Mouse (Mus musculus) testis, adult 2 months (tissue): ENCODE results near the gene 4930452B06Rik. TPM values are rescaled to one million over a fixed set of nuclear protein-coding genes. Genes with fewer than 3 reads are reported as not detected.

Experiments used
- H3K27ac ChIP-seq: fragments of 200-500 bp; 2 replicates; pipeline ENCODE4 v1.5.1; 2012; ENCODE audit warnings: low read depth, low read length; ENCODE audit not compliant: control insufficient read depth, insufficient read depth
- H3K27me3 ChIP-seq: fragments of 200-500 bp; 2 replicates; pipeline ENCODE4 v1.6.1; 2012; ENCODE audit warnings: mild to moderate bottlenecking, low read length, moderate library complexity; ENCODE audit not compliant: control insufficient read depth, insufficient read depth
- H3K36me3 ChIP-seq: fragments of 200-500 bp; 2 replicates; pipeline ENCODE4 v1.6.1; 2012; ENCODE audit warnings: mild to moderate bottlenecking, low read length; ENCODE audit not compliant: control insufficient read depth, insufficient read depth
- H3K4me1 ChIP-seq: fragments of 200-500 bp; 2 replicates; pipeline ENCODE4 v1.6.1; 2012; ENCODE audit warnings: low read length; ENCODE audit not compliant: control insufficient read depth, insufficient read depth
- H3K4me3 ChIP-seq: fragments of 200-500 bp; 2 replicates; pipeline ENCODE4 v1.5.1; 2012; ENCODE audit warnings: low read depth, mild to moderate bottlenecking, low read length, moderate library complexity, mixed read lengths; ENCODE audit not compliant: control insufficient read depth
- CTCF ChIP-seq: fragments of 200-500 bp; IDR thresholded peaks from 2 replicates; pipeline ENCODE4 v1.5.1; 2012; ENCODE audit warnings: low read depth, mild to moderate bottlenecking, inconsistent platforms, low read length, moderate library complexity; ENCODE audit not compliant: control insufficient read depth, insufficient read depth, insufficient replicate concordance
- POLR2A ChIP-seq: fragments of 200-500 bp; IDR thresholded peaks from 2 replicates; pipeline ENCODE4 v1.6.1; 2012; ENCODE audit warnings: low read depth, mild to moderate bottlenecking, inconsistent platforms, low read length, moderate library complexity; ENCODE audit not compliant: control insufficient read depth
- polyA plus RNA-seq: library from polyadenylated mRNA; depleted of rRNA; stranded (reverse); fragments of >200 nt; gene quantifications from 2 replicates; pipeline ENCODE4 v1.2.3, GENCODE M21; 2012

Gene 4930452B06Rik
- polyA plus RNA-seq, 1 experiment = 7.2 TPM

GRCm38 (mm10) chr14:8517681-8518080 is 148.4 kb downstream of the 4930452B06Rik start:
- H3K27me3 ChIP-seq = no peaks in the 10 kb centered on the region
- no peak overlapping the region for H3K4me3 ChIP-seq
- no peak overlapping the region for H3K27ac ChIP-seq
- H3K36me3 ChIP-seq = no peaks in the 10 kb centered on the region
- TF ChIP-seq POLR2A = no peak
- no peak for TF ChIP-seq CTCF
- H3K4me1 ChIP-seq = no peaks in the 10 kb centered on the region

- Histone ChIP-seq H3K4me3 (no peak overlapping the region), H3K27me3 (no peaks in the 10 kb centered on the region), H3K36me3 (no peaks in the 10 kb centered on the region), H3K27ac (no peak overlapping the region), H3K4me1 (no peaks in the 10 kb centered on the region)
- TF ChIP-seq CTCF = no peak
- no peak for TF ChIP-seq POLR2A
Measured at GRCm38 (mm10) chr14:8514071-8514470, 152.0 kb downstream of the 4930452B06Rik start.

- Histone ChIP-seq H3K27ac (no peak overlapping the region), H3K36me3 (no peaks in the 10 kb centered on the region), H3K4me1 (no peaks in the 10 kb centered on the region), H3K4me3 (no peak overlapping the region), H3K27me3 (no peaks in the 10 kb centered on the region)
- TF ChIP-seq POLR2A = no peak
Measured at GRCm38 (mm10) chr14:8511276-8511675, 154.8 kb downstream of the 4930452B06Rik start.

- Histone ChIP-seq H3K36me3 (no peaks in the 10 kb centered on the region), H3K4me1 (no peaks in the 10 kb centered on the region), H3K27ac (no peak overlapping the region), H3K27me3 (no peaks in the 10 kb centered on the region), H3K4me3 (no peak overlapping the region)
- TF ChIP-seq CTCF = no peak
- no peak for TF ChIP-seq POLR2A
Measured at GRCm38 (mm10) chr14:8510288-8510959, 155.6 kb downstream of the 4930452B06Rik start.

GRCm38 (mm10) chr14:8508669-8509068 is 157.4 kb downstream of the 4930452B06Rik start:
- Histone ChIP-seq H3K27ac (no peak overlapping the region), H3K4me3 (no peak overlapping the region)
- no peak for TF ChIP-seq CTCF
- TF ChIP-seq POLR2A = no peak

GRCm38 (mm10) chr14:8504206-8504605 is 161.8 kb downstream of the 4930452B06Rik start:
- TF ChIP-seq CTCF = no peak
- TF ChIP-seq POLR2A = no peak
- Histone ChIP-seq H3K36me3 (no peaks in the 10 kb centered on the region), H3K4me1 (no peaks in the 10 kb centered on the region), H3K27ac (no peak overlapping the region), H3K4me3 (no peak overlapping the region), H3K27me3 (no peaks in the 10 kb centered on the region)

More at GRCm38 (mm10) chr14:8508669-8509068, 157.4 kb downstream of the 4930452B06Rik start:
- Histone ChIP-seq H3K27me3 (no peaks in the 10 kb centered on the region), H3K36me3 (no peaks in the 10 kb centered on the region), H3K4me1 (no peaks in the 10 kb centered on the region)

- TF ChIP-seq CTCF (no peak), POLR2A (no peak)
- Histone ChIP-seq H3K36me3 (no peaks in the 10 kb centered on the region), H3K27me3 (no peaks in the 10 kb centered on the region), H3K4me3 (no peak overlapping the region), H3K27ac (no peak overlapping the region), H3K4me1 (no peaks in the 10 kb centered on the region)
Measured at GRCm38 (mm10) chr14:8503345-8503744, 162.7 kb downstream of the 4930452B06Rik start.

GRCm38 (mm10) chr14:8502496-8502895 is 163.5 kb downstream of the 4930452B06Rik start:
- TF ChIP-seq POLR2A (no peak), CTCF (no peak)
- H3K27me3 ChIP-seq = no peaks in the 10 kb centered on the region

More at GRCm38 (mm10) chr14:8502496-8502895, 163.5 kb downstream of the 4930452B06Rik start:
- H3K4me1 ChIP-seq = no peaks in the 10 kb centered on the region
- no peak overlapping the region for H3K4me3 ChIP-seq
- no peaks in the 10 kb centered on the region for H3K36me3 ChIP-seq
- H3K27ac ChIP-seq = no peak overlapping the region
